Mouse (Mus musculus) 3T3-L1 (cell line): ENCODE data around the gene Gm6034.
"Not testable (repeated sequence)": the region's sequence is repeated elsewhere in the genome, so short reads cannot be mapped to it uniquely, and the experiment has no call there.

Source experiments
- DNase-seq: peaks from one replicate; pipeline ENCODE4 v3.0.0-alpha.2; 2015; ENCODE audit warnings: low read depth, low spot score

The Gm6034 gene

DNA sequence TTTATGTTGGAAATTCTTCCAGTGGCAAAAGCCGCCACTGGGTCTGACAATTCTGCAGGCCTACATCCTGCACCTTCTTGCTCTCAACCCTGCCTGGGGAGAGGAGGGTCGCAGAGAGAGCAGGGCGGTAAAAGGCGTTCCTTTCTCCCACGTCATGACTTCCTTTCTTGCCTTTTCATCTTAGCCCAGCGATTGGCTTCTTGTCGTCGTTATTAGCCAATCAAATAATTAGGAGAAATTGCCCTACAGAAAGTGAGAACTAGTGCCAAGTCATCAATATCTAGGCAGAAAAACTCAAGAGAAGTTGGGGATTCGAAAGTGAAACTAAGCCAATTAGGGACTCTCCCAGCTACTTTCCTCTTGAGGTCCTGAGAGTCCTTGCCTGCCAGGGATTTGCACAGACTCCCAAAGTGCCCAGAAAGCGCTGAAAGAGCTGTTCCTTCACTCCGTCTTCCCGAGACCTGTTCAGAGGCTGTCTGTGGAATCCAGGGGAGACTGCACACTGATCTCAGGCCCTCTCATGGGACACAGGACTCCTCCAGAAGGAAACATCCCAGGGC lies at the start of gene Gm6034, which contains the start of gene H2-T22:
TSS of gene Gm6034 (plus strand) at position 352 of the 560 bp plus-strand sequence.
TSS of gene H2-T22 (minus strand) at position 138 of the 560 bp plus-strand sequence.
- peak; percentile 97 for DNase-seq

DNA sequence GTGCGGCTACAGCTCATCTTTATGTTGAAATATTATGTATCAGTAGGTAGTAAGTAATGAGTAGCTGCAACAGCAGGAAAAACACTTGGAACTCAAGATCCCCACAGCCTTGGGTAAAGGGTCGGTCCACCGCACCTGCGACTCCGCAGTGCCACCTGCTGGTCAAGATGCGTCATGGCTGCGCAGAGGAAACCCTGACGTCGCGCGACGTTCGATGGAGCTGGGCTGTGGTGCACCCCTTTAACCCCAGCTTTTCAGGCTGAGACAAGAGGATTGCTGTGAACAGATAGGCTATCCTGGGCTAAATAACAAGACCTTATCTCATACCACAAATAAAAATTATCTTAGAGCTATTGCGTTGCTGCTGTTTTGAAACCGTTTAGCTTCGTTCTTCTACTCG lies 49.1 kb upstream of the Gm6034 start:
- DNase-seq, result peak; percentile 87

DNA sequence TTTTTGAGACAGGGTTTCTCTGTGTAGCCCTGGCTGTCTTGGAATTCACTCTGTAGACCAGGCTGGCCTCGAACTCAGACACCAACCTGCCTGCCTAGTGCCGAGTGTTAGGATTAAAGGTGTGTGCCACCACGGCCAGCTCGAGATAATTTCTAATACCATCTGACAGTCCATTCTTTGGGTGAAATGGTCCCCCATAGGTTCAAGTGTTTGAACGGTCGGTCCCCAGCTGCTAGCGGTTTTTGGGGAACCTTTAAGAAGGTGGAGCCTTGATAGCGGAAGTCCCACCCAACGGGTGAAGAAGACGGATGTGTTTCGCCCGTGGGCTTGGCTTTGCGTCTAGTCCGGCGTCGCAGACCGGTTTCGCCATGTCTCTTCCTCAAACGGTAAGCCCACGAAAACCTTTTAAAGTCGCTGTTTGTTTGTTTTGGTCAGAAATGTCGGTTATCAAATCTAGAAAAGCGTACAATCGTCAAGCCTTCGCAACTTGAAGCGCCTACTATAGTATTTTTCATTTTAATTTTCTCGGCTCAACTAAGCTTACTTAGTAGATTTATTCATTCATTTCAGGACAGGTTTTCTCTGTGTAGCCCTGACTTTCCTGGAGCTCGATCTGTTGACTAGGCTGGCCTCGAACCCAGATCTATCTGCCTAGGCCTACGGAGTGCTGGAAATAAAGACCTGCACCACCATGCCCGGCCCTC lies 48.4 kb upstream of the Gm6034 start:
- DNase-seq, result peak; percentile 93

DNA sequence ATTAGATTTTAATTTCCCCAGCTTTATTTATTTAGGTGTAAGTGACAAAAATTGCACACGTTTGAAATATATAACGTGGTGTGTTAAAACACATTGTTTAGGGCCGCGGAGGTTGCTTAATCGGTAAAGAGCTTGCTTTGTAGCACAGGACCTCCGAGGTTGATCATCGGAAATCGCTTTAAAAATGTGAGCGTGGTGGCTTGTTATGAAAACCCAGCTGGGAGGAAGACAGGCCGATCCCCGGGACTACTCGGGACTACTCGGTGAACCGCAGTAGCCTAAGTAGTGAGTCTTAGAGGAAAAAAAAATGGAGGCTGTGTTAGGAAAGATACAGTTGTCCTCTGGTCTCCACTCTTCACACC lies 47.9 kb upstream of the Gm6034 start:
- peak; percentile 46 for DNase-seq

DNA sequence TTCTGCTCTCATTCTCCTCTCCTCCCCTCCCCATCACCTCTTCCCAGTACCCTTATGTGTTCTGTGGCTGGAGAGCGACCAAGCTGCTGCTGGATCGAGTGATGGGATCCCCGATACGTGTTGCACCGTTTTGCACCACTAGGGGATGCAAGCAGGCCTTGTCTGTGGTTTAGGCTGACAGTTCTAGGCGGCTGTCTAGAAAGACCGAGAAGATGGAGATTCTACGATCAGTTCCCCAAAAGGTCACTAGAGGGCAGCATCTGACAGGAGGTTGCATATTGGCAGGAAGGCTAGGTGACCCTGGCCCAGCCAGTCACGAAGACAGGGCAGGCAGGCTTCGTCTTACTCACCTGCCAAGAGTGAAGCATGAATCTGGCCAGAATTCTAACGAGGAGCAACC lies 45.8 kb upstream of the Gm6034 start:
- peak; percentile 100 for DNase-seq

DNA sequence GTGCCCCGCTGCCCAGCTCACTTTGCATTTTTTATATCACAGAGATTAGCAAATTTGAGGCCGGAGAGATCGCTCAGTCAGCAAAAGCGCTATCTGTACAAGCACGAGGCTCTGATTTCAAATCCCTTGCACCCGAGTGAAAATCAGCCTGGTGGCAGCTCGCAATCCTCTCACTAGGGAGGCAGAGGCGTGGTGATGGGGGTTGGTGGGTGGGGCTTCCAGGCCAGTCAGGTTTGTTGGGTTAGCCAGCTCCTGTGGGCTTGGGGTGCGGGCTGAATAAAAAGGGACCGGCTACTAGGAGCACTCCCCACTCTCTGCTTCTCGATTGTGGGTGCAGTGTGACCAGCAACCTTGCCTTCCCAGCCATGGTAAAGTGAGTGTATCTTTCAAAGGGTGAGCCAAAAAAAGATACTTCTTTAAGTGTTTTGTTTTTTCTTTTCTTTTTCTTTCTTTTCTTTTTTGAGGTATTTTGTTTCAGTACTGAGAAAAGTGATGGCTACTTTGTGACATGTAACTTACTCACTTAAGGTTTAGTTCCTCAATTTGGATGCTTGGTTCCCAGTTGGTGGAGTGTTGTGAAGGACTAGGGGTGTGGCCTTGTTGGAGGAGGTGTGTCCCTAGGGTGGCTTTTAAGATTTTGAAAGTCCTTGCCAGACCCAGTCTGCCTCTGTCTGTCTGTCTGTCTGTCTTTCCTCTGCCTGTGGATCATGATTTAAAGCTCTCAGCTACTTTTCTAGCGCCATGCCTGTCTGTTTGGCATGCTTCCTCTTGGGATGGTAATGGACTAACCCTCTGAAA lies 44.8 kb upstream of the Gm6034 start:
- DNase-seq, result peak; percentile 66

DNA sequence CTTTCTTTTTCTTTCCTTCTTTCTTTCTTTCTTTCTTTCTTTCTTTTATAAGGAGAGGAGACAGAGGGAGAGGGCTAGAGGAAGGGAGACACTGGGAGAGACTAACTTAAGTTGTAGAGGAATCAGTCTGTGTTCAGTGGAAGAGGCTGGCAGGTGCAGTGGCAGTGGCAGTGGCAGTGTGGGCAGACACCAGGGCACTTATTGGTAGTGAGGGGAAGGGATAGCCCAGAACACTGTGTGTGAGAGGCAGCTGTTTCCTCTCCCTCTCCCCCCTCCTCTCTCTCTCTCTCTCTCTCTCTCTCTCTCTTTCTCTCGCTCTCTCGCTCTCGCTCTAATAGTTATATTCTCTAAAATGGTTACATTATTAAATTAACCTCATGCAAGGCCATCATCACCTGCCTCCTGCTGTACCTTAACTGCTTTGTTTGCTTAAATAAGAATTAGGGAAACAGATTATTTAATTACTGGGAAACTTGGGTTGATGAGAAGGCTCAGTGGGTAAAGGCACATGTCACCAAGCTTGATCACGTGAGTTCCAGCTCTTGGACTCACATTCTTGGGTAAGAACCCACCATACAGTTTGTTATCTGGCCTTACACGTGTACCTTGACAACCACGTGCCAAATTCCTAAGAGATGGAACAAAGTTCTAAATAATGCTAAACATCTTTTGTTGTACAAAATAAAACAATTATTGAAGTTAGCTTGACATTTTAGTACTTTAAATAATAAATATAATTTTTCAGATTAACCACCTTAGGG lies 44.0 kb upstream of the Gm6034 start:
- DNase-seq, result no peak

DNA sequence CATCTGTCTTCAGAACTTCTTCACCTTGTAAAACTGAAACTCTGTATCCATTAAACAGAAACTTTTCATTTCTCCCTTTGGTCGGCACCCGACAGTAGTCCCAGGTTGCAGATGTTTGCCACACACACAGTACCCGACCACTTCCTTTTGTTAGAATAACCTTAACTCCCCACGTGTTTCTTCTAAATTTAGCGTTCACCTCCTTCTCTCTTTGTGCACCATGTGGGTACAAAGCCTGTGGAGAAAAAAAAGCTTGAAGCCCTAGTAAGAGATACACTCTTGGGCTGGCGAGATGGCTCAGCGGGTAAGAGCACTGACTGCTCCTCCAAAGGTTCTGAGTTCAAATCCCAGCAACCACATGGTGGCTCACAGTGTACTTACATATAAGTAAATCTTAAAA lies 43.4 kb upstream of the Gm6034 start:
- DNase-seq, result no peak

DNA sequence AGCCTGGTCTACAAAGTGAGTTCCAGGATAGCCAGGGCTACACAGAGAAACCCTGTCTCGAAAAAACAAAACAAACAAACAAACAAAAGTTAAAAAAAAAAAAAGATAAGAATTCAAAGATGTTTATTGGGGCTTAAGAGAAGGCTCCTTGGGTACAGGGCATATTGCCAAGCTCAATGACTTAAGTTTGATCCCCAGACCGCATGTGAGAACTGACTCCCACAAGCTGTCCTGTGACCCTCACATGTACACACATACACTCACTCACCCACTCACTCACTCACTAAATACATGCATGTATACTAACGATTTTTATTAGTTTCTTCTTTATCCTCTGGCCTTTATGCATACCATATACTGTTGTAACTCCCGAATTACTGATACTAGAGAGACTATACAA lies 42.4 kb upstream of the Gm6034 start:
- DNase-seq, result no peak

DNA sequence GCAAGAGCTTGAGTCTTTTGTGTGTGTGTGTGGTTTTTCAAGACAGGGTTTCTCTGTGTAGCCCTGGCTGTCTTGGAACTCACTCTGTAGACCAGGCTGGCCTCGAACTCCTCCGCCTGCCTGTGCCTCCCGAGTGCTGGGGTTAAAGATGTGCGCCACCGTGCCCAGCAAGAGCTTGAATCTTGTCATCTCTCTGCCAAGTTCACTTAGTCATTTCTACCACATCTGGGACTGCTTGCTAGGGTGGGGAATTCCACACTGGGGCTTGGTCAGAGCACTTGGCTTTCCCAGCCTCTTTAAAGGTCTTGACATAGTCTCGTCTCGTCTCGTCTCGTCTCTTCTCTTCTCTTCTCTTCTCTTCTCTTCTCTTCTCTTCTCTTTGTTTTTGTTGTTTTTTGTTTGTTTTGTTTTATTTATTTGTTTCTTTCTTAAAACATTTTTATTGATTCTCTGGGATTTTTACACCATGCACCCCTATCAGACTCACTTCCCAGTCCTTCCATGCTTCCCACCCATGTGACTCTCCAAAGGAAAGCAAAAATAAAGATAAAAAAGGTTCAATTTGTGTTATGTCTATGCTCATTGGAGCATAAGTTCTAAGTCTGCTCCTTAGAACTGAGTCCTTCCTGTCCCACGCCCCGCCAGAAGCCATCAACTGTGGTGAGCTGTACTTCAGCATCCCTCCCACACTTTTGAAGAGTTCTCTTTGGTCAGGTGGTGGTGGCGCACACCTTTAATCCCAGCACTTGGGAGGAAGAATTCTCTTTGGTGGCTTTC lies 41.5 kb upstream of the Gm6034 start:
- DNase-seq, result peak; percentile 91

DNA sequence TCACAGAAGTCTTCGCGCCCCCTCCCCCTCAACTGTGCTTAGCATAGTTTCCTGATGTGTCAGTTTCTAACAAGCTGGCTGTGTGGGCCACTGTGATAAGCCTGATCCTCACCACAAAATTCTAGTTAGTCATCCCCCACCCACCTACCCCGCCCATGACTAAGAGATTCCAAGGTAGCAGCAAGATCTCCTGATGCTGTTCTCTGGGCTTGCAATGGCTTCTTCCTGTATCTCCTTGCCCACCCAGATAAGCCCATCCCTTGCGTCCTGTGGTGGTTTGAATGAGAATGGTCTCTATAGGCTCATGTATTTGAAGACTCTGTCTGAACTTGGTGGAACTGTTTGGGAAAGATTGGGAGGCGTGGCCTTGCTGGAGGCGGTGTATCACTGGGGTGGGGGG lies 40.8 kb upstream of the Gm6034 start:
- DNase-seq, result peak; percentile 93

DNA sequence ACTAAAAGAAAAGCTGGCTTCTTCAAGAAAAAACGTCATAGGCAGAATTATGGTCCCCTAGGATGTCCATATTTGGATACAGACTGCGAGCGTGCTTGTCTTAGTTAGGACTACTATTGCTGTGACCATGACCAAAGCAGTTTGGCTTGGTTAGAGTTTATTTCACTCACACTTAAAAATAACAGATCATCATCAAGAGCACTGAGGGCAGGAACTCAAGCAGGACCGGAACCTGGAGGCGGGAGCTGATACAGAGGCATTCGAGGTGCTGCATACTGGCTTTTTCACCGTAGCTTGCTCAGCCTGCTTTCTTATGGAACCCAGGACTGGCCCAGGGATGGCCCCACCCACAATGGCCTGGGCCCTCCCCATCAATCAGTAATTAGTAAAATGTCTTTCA lies 39.4 kb upstream of the Gm6034 start:
- DNase-seq, result no peak

DNA sequence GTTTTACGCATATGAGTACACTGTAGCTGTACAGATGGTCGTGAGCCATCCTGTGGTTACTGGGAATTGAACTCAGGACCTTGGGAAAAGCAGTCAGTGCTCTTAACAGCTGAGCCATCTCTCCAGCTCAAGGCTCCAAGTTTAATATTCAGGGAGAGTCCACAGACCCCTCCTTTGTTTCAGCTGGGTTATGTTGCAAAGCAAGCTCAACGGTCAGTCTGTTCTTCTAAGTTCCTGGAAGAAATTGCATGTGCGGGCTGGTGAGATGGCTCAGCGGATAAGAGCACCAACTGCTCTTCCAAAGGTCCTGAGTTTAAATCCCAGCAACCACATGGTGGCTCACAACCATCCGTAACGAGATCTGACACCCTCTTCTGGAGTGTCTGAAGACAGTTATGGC lies 38.4 kb upstream of the Gm6034 start:
- DNase-seq, result not testable (repeated sequence)

DNA sequence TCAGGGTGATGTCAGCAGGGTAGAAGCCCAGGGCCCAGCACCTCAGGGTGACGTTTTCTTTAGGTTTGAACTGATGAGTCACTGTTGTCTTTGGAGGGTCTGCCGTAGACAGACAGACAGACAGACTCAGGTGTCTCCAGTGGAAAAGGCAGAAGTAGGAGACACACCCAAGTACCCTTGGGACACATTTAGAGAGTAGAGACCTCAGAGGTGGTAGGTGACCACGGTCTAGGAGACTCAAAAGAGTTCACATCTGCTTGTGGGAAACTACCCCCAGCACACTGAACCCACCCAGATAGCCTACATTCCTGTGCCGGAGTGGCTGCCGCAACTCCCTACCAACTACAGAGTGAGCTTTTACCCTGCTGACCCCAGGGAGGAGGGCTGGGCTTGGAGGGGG lies 27.8 kb upstream of the Gm6034 start:
- DNase-seq, result no peak

DNA sequence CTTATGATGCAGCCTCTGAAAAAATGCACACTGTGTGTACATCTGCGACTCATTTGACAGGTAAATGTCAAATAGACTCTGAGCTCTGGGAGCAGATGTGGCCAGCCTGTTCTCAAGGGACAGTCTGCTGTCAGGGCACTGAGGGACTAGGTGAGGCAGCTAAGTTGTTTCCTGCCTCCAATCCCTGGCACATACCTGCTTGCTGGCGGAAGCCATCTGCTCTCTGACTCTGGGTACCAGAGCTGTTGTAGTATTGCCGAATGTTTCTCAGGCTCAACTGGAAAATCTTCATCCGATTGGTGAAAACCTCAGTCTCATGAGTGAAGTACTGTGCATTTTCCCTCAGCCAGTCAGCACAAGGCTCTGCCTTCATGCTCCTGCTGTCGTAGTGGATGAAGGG lies 25.7 kb upstream of the Gm6034 start:
- DNase-seq, result peak; percentile 1

DNA sequence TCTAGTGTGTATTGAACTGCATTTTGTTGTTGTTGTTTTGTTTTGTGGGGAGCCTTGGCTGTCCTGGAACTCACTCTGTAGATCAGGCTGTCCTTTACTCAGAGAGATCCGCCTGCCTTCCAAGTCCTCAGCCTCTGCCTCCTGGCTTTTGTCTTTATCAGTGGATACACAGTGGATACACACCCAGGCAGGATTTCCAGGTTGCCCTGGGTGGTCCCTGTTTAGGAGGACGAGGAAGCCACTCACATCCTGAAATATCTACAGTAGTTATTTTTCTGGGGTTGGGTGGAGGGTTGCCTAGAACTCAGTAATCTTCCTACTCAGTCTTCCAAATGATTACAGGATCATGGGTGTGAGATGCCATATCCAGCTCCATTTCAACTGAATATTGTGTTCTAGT lies 23.8 kb upstream of the Gm6034 start:
- DNase-seq, result peak; percentile 0

DNA sequence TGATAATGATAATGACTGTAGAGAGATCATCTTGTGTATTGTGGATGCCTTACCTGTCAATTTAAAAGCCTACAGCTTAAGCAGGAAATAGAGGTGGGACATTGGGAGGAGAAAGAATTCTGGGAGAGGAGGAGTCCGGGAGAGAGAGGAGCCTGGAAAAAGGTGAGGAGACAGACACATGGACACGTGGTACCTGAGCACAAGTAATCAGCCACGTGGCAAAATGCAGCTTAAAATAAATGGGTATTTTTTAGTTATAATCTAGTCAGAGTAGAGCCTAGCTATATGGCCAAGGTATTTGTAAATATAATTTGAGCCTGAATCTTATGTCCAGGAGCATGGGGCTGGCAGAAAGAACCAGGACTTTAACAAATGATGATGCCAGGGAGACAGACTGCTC lies 23.2 kb upstream of the Gm6034 start:
- no peak for DNase-seq

DNA sequence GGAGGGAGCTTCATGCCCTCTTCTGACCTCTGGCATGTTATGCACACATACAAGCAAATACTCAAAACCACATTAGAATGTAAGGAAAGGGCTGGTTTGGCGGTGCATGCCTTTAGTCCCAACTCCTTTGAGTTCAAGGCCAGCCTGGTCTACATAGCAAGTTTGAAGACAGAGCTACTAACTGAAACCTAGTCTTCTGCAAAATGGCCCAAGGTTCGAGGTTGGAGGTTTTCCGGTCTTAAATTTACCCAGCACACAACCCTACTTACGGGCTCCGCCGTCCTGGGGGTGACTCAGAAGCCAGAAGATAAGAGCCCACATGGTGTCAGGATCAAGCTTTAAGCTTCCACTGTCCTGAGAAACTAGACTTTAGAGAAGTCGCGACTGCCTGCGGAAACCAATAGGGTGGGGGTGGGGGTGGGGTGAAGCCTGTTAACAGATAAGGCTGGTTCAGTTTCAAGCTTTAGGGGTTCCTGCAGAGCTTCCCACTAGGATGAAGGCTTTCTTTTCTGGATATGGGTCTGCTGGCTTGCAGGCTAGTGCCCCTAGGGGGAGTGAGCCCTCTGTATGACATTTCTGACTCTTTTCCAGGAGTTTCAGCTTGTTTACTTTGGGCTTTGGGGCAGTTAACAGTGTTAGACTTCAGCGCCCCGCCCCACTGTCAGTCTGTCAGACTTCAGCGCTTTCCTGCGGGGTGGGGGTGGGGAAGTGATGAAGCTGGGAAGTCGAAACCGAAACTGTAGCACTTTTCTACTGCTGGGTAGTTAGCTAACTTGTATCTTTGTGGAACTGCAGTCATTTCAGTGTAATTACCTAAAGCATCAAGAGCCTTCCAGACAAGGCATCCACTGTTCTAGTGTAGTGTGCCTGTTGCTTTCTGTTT lies 22.3 kb upstream of the Gm6034 start, which contains the start of gene H2-T24:
TSS of gene H2-T24 (minus strand) at position 370 of the 883 bp plus-strand sequence.
- DNase-seq, result peak; percentile 56

DNA sequence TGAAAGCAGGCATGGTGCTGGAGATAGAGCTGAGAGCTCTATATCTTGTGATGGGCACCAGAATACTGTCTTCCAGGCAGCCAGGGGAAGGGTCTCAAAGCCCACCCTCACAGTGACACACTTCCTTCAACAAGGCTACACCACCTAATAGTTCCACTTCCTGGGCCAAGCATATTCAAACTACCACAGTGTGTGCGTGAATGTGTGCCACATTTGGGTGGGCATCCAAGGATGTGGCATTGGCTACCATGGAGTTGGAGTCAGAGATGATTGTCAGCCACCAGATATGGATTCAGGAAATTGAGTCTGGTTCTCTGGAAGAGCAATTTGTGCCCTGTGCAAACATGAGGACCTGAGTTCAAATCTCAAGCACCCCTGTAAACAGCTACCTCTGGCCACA lies 21.5 kb upstream of the Gm6034 start:
- peak; percentile 1 for DNase-seq

DNA sequence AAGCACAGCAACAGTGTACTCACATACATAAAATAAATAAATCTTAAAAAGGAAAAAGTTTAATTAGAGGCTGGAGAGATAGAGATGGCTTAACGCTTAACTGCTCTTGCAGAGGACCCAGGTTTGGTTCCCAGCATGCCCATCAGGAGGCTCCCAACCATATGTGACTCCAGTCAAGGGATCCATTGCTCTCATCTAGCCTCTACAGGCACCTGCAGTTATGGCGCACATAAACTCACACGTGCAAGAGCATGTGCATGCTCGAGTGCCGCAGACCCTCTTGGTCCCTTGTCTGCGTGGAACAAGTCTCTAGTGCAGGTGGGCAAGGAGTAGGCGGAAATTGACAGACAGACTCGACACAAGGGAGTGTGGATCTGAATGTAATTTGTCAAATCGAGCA lies 20.7 kb upstream of the Gm6034 start:
- DNase-seq, result no peak
